In genomic region chr1:133228809-133229487, GRCm38 (mm10) we compare ENCODE assay signal across 13 mouse cellular contexts.
DNase-seq lines count a peak whose midpoint lies in the region; ATAC-seq and TF ChIP-seq lines count a peak whose summit lies in the region.
"Had no signal": no experiment of that assay in that cellular context is flagged by ENCODE, and none has a peak within 500 bp of the region (broad histone marks: within the 10 kb centered on the region; RNA-seq: fewer than 3 reads in every experiment).

No protein-coding gene starts in this region.

- 45% methylated on average over 9 of the region's 9 CpGs for WGBS in forebrain, embryonic 10.5 days
- WGBS in forebrain, postnatal 0 days = 70% methylated on average over 9 of the region's 9 CpGs
- WGBS in liver, adult 2 months = 72% methylated on average over 9 of the region's 9 CpGs
- WGBS in liver, embryonic 12.5 days (ENCODE audit: insufficient replicate concordance) = 25% methylated on average over 9 of the region's 9 CpGs
- WGBS in hindbrain, postnatal 0 days = 58% methylated on average over 9 of the region's 9 CpGs
- WGBS in hindbrain, embryonic 12.5 days = 56% methylated on average over 9 of the region's 9 CpGs

- H3K79me2 ChIP-seq in liver, adult 2 months (ENCODE audit: control insufficient read depth, insufficient read depth, low read length) = no peaks in the 10 kb centered on the region

- H3K36me3 ChIP-seq in forebrain, embryonic 10.5 days (replicated peaks) = no peaks in the 10 kb centered on the region
- H3K36me3 ChIP-seq in forebrain, postnatal 0 days (ENCODE audit: insufficient read depth) = no peaks in the 10 kb centered on the region
- no peaks in the 10 kb centered on the region for H3K36me3 ChIP-seq in liver, adult 2 months (ENCODE audit: control insufficient read depth, insufficient read depth, low read length)
- H3K36me3 ChIP-seq in liver, embryonic 12.5 days = no peaks in the 10 kb centered on the region
- H3K36me3 ChIP-seq in hindbrain, postnatal 0 days (ENCODE audit: insufficient read depth, low read length) = no peaks in the 10 kb centered on the region
- H3K36me3 ChIP-seq in hindbrain, embryonic 12.5 days = no peaks in the 10 kb centered on the region
- H3K36me3 ChIP-seq: hindbrain, embryonic 15.5 days had no signal

- no peak for DNase-seq in forebrain, embryonic 10.5 days (ENCODE audit: extremely low spot score, low spot score)
- DNase-seq in forebrain, postnatal 0 days = no peak
- no peak for DNase-seq in liver, adult 2 months (ENCODE audit: extremely low read depth, low read depth, low spot score)
- peak; percentile 51 to 66 for DNase-seq in heart, postnatal 14 days
- no peak for DNase-seq in hindbrain, postnatal 0 days (ENCODE audit: low spot score)
- DNase-seq in thymus, postnatal 0 days (ENCODE audit: low spot score) = no peak
- DNase-seq: cerebellum, postnatal 14 days; layer of hippocampus, adult 9-11 months had no signal

- no peak for ATAC-seq in forebrain, postnatal 0 days
- no peak for ATAC-seq in liver, embryonic 12.5 days
- ATAC-seq in hindbrain, postnatal 0 days = no peak
- no peak for ATAC-seq in hindbrain, embryonic 12.5 days (ENCODE audit: low FRiP score)

- H3K4me3 ChIP-seq in forebrain, embryonic 10.5 days = no peak overlapping the region
- no peak overlapping the region for H3K4me3 ChIP-seq in forebrain, postnatal 0 days (ENCODE audit: low read depth, low read length)
- no peak overlapping the region for H3K4me3 ChIP-seq in liver, adult 2 months (ENCODE audit: insufficient read depth, low read depth, low read length)
- no peak overlapping the region for H3K4me3 ChIP-seq in liver, embryonic 12.5 days
- H3K4me3 ChIP-seq in hindbrain, postnatal 0 days (ENCODE audit: low read length) = no peak overlapping the region
- H3K4me3 ChIP-seq in hindbrain, embryonic 12.5 days = no peak overlapping the region
- H3K4me3 ChIP-seq: erythroblast, embryonic 14.5 days; hindbrain, embryonic 15.5 days; megakaryocyte, embryonic 14.5 days had no signal

- TF ChIP-seq POLR2A in liver, adult 2 months (IDR thresholded peaks at IDR 0.05; ENCODE audit: extremely low read depth, insufficient read depth, low read length) = no peak

- H3K27me3 ChIP-seq in forebrain, embryonic 10.5 days (ENCODE audit: poor library complexity, severe bottlenecking) = peaks cover 42% of the 10 kb centered on the region
- no peaks in the 10 kb centered on the region for H3K27me3 ChIP-seq in forebrain, postnatal 0 days (ENCODE audit: insufficient read depth, low read length)
- no peaks in the 10 kb centered on the region for H3K27me3 ChIP-seq in liver, adult 2 months (ENCODE audit: control insufficient read depth, insufficient read depth, low read length)
- peaks cover 77% of the 10 kb centered on the region for H3K27me3 ChIP-seq in liver, embryonic 12.5 days (replicated peaks)
- H3K27me3 ChIP-seq in hindbrain, postnatal 0 days (ENCODE audit: insufficient read depth, low read length) = no peaks in the 10 kb centered on the region
- 0 out of 2 replicates have a peak, but pooled peaks cover 3% of the 10 kb centered on the region for H3K27me3 ChIP-seq in hindbrain, embryonic 12.5 days
- H3K27me3 ChIP-seq: hindbrain, embryonic 15.5 days had no signal

- intact Hi-C loops in heart, postnatal 14 days (cut with DNase I) = loop anchor here (5.0 to 10.0 kb wide), 2 partner anchors 47 to 76 kb away; partner anchors contain the start of gene Golt1a

- H3K9me3 ChIP-seq in forebrain, embryonic 10.5 days = no peaks in the 10 kb centered on the region
- H3K9me3 ChIP-seq in forebrain, postnatal 0 days (ENCODE audit: low read length) = no peaks in the 10 kb centered on the region
- H3K9me3 ChIP-seq in liver, embryonic 12.5 days (replicated peaks) = no peaks in the 10 kb centered on the region
- H3K9me3 ChIP-seq in hindbrain, postnatal 0 days (ENCODE audit: low read length) = no peaks in the 10 kb centered on the region
- no peaks in the 10 kb centered on the region for H3K9me3 ChIP-seq in hindbrain, embryonic 12.5 days (replicated peaks)
- H3K9me3 ChIP-seq: hindbrain, embryonic 15.5 days; megakaryocyte, embryonic 14.5 days had no signal

- no peak overlapping the region for H3K9ac ChIP-seq in forebrain, postnatal 0 days
- H3K9ac ChIP-seq in liver, adult 2 months (ENCODE audit: low read depth, low read length) = no peak overlapping the region
- H3K9ac ChIP-seq in liver, embryonic 12.5 days = no peak overlapping the region
- H3K9ac ChIP-seq in hindbrain, postnatal 0 days (replicated peaks; ENCODE audit: low read length) = no peak overlapping the region
- no peak overlapping the region for H3K9ac ChIP-seq in hindbrain, embryonic 12.5 days
- H3K9ac ChIP-seq: hindbrain, embryonic 15.5 days had no signal

- no peak for TF ChIP-seq CTCF in forebrain, postnatal 0 days (IDR thresholded peaks at IDR 0.05; ENCODE audit: low read depth)
- no peak for TF ChIP-seq CTCF in liver, adult 2 months (IDR thresholded peaks at IDR 0.05; ENCODE audit: low read depth, low read length)
- TF ChIP-seq CTCF in hindbrain, postnatal 0 days (IDR thresholded peaks at IDR 0.05; ENCODE audit: low read depth) = no peak

- no peak overlapping the region for H3K4me2 ChIP-seq in forebrain, postnatal 0 days (ENCODE audit: low read depth)
- no peak overlapping the region for H3K4me2 ChIP-seq in liver, embryonic 12.5 days
- no peak overlapping the region for H3K4me2 ChIP-seq in hindbrain, postnatal 0 days (ENCODE audit: low read depth, low read length)
- no peak overlapping the region for H3K4me2 ChIP-seq in hindbrain, embryonic 12.5 days (replicated peaks)
- H3K4me2 ChIP-seq: hindbrain, embryonic 15.5 days had no signal

- peaks cover 53% of the 10 kb centered on the region for H3K4me1 ChIP-seq in forebrain, embryonic 10.5 days
- H3K4me1 ChIP-seq in forebrain, postnatal 0 days (ENCODE audit: insufficient read depth) = peaks cover 21% of the 10 kb centered on the region; the same call in 1 of the 2 replicates
- H3K4me1 ChIP-seq in liver, adult 2 months (ENCODE audit: control insufficient read depth, insufficient read depth, low read length) = peaks cover 25% of the 10 kb centered on the region
- H3K4me1 ChIP-seq in liver, embryonic 12.5 days = peaks cover 24% of the 10 kb centered on the region
- peaks cover 21% of the 10 kb centered on the region for H3K4me1 ChIP-seq in hindbrain, postnatal 0 days (ENCODE audit: insufficient read depth, low read length)
- peaks cover 30% of the 10 kb centered on the region for H3K4me1 ChIP-seq in hindbrain, embryonic 12.5 days

- peak overlapping the region; percentile 2; the same call in 1 of the 2 replicates for H3K27ac ChIP-seq in forebrain, embryonic 10.5 days
- H3K27ac ChIP-seq in forebrain, postnatal 0 days (ENCODE audit: low read depth, low read length) = no peak overlapping the region
- H3K27ac ChIP-seq in liver, adult 2 months (replicated peaks; ENCODE audit: insufficient read depth, low read depth, low read length) = peak overlapping the region; percentile 10; the same call in 1 of the 2 replicates
- no peak overlapping the region for H3K27ac ChIP-seq in liver, embryonic 12.5 days
- H3K27ac ChIP-seq in hindbrain, postnatal 0 days = no peak overlapping the region
- H3K27ac ChIP-seq in hindbrain, embryonic 12.5 days = no peak overlapping the region
- H3K27ac ChIP-seq: hindbrain, embryonic 15.5 days had no signal

Comparison
In these comparisons a context has a peak if more than half of its experiments do, and no peak if none do; other contexts are left out.
1. H3K27ac ChIP-seq: peak in forebrain, embryonic 10.5 days (single experiment) and liver, adult 2 months (single experiment); none in forebrain, postnatal 0 days (single experiment), liver, embryonic 12.5 days (single experiment), hindbrain, postnatal 0 days (single experiment) and hindbrain, embryonic 12.5 days (single experiment).
2. DNase-seq: peak in heart, postnatal 14 days (2 of 2); none in forebrain, embryonic 10.5 days (single experiment), forebrain, postnatal 0 days (single experiment), liver, adult 2 months (single experiment), hindbrain, postnatal 0 days (single experiment) and thymus, postnatal 0 days (single experiment).